Mouse (Mus musculus) kidney, adult 2 months (tissue): ENCODE data around the gene Plcb3. TPM values are rescaled to one million over a fixed set of nuclear protein-coding genes. Genes with fewer than 3 reads are reported as not detected.

Experiments used
- DNase-seq: peaks from one replicate; pipeline ENCODE4 v3.0.0; 2021
- H3K27ac ChIP-seq: fragments of 200-500 bp; 2 replicates; pipeline ENCODE4 v1.5.1; 2012; ENCODE audit warnings: low read depth, low read length, control low read depth, inconsistent platforms; ENCODE audit not compliant: insufficient read depth
- H3K27me3 ChIP-seq: fragments of 200-500 bp; replicated peaks from 2 replicates; pipeline ENCODE4 v1.6.1; 2012; ENCODE audit warnings: mild to moderate bottlenecking, moderate library complexity, low read length, inconsistent platforms; ENCODE audit not compliant: control insufficient read depth, insufficient read depth
- H3K36me3 ChIP-seq: fragments of 200-500 bp; 2 replicates; pipeline ENCODE4 v1.6.1; 2012; ENCODE audit warnings: mild to moderate bottlenecking, moderate library complexity, low read length, inconsistent platforms; ENCODE audit not compliant: control insufficient read depth, insufficient read depth
- H3K4me1 ChIP-seq: fragments of 200-500 bp; 2 replicates; pipeline ENCODE4 v1.6.1; 2011; ENCODE audit warnings: low read length; ENCODE audit not compliant: control insufficient read depth, insufficient read depth
- H3K4me3 ChIP-seq: fragments of 200-500 bp; 2 replicates; pipeline ENCODE4 v1.5.1; 2011; ENCODE audit warnings: mild to moderate bottlenecking, low read depth, low read length, control low read depth; ENCODE audit not compliant: insufficient read depth
- CTCF ChIP-seq: fragments of 200-500 bp; conservative IDR thresholded peaks from 2 replicates; pipeline ENCODE4 v1.5.1; 2011; ENCODE audit warnings: low read depth, mild to moderate bottlenecking, control low read depth, low read length, moderate library complexity, mixed read lengths; ENCODE audit not compliant: insufficient read depth, insufficient read length
- POLR2A ChIP-seq: fragments of 200-500 bp; IDR thresholded peaks from one replicate; pipeline ENCODE4 v1.6.1; 2011; ENCODE audit warnings: low read depth, low read length, control low read depth
- WGBS: fragments of 180-500 bp; shearing (Covaris S2); methylation state at CpG from one replicate; pipeline ENCODE4 v1.1.7; 2018; 5-methylcytosine and 5-hydroxymethylcytosine counted together
- polyA plus RNA-seq: library from polyadenylated mRNA; depleted of rRNA; stranded (reverse); fragments of >200 nt; gene quantifications from 2 replicates; pipeline ENCODE4 v1.2.3, GENCODE M21; 2012

The Plcb3 gene
- polyA plus RNA-seq, 1 experiment: 40.2 TPM

DNA sequence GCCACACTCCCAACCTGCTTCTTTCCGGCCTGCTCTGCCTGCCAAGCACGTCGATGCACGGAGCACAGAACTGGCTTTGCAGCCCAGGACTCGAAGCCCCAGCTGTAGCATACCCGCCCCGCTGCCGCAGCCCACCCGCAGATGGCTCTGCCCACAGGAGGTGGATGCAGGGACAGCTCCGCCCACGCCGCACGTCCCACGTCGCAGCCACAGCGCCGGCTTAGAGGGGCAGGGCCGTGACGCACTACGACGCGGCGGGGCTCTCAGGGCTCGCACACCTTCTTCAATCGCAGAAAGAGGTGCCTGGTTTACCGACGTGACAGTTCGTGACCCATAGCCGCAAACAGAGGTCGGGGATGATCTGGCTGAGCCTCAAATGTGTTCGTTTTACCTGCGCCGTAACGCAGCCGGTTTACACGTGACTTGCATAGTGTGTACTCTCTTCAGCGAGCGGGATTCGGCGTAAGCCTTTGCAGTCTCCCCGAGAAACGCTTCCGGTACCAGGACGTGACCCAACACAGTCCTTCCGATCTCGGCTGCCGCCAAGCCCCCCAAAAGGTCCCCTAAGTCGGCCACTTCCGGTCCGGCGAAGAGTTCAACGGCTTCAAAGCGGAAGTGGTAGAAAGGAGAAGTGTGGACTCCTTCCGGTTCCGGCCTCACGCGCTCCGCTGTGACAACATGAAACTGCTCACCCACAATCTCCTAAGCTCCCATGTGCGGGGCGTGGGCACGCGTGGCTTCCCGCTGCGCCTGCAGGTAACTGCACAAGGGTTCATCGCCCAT lies 66.6 kb downstream of the Plcb3 start, which contains the start of the genes Trmt112 and Prdx5:
Gene Trmt112, plus strand, starts transcription at position 192 of the 783 bp plus-strand sequence.
Gene Prdx5, minus strand, starts transcription at position 600 of the 783 bp plus-strand sequence.
- TF ChIP-seq POLR2A (peak; percentile 97), CTCF (no peak)
- peak; percentile 96 for DNase-seq
- WGBS: under 1% methylated on average over 65 of the region's 65 CpGs
- H3K4me1 ChIP-seq: peaks cover 22% of the 10 kb centered on the region; the same call in 1 of the 2 replicates
- H3K4me3 ChIP-seq: peak within 1 kb of the TSS; percentile 56
- H3K36me3 ChIP-seq: peaks cover 3% of the 10 kb centered on the region
- no peaks in the 10 kb centered on the region for H3K27me3 ChIP-seq
- peak within 1 kb of the TSS; percentile 76 for H3K27ac ChIP-seq

DNA sequence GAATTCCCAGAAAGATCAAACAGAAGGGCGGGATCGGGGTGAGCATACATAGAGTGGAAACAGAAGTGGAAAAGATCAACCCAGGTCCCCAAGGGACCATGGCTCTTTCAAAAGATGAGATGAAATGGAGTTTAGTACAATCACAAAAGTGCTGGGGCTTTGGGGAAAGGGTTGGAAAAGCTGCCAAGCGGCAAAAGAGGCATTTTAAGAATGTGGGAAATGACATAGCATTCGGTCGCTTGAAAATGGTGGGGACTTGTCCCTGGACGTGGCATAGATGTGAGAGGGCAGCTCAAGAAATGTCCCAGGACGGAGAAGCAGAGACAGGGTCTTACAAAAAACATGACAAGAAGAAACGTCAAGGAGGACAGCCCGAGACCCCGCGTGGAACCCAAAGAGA lies 67.2 kb downstream of the Plcb3 start:
- TF ChIP-seq CTCF (no peak), POLR2A (no peak)
- H3K36me3 ChIP-seq: peaks cover 3% of the 10 kb centered on the region
- no peak for DNase-seq

DNA sequence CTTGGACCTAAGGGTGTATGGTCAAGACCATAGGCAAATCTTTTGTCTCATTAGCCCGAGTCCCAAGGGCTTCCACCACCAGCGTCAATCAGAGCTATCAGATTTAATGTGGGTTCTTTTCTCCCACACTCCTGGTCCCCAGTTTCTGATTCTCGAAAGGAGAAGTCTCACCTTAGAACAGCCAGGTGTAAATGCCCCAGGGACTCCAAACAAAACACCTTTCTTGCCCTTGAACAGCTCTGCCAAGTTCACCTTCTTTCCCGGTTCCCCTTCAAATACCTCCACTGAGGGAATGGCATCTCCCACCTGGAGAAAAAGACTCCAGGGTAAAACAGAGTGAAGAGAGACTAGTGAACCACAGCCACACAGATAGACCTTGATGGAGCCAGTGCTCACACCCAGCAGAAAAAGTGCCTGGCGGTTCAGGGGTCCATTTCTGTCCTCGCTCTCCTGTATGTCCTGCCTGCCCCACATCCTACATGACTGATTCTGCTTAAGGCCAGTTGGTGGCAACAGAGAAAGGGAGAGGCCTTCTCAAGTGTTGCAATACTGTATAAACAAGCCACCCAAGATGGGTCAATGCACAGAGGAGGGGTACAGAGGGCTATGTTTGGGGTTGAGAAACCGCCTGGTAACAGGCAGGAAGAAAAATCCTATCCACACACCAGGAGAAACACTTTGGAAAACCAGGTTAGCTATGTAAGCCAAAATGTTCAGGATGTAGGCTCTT lies 68.3 kb downstream of the Plcb3 start:
- TF ChIP-seq CTCF (peak; percentile 28; the same call in 1 of the 2 replicates), POLR2A (no peak)

More for the DNA sequence above, 67.2 kb downstream of the Plcb3 start:
- H3K4me3 ChIP-seq: peak overlapping the region; percentile 56
- peak overlapping the region; percentile 72 for H3K27ac ChIP-seq
- no peaks in the 10 kb centered on the region for H3K27me3 ChIP-seq
- WGBS: under 1% methylated on average over 11 of the region's 11 CpGs
- H3K4me1 ChIP-seq: peaks cover 28% of the 10 kb centered on the region; the same call in 1 of the 2 replicates

DNA sequence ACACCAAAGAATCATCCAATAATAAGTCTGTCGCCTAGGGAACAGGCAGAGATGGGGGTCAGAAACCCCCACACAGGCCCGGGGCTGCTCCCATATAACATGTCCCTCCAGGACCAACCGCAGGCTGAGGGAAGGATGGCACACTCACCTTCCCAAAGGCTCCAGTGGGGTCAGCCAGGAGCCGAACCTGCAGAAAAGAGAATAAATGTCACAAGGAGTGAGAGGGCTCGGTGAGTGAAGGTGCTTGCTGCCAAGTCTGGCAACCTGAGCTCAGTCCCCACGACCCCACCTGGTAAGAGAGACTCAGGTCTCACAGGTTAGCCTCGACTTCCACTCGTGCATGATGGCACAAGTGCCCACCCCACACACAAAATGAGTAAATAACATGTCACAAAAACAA lies 69.2 kb downstream of the Plcb3 start:
- Histone ChIP-seq H3K27me3 (no peaks in the 10 kb centered on the region), H3K4me1 (peaks cover 34% of the 10 kb centered on the region; the same call in 1 of the 2 replicates), H3K27ac (peak overlapping the region; percentile 72), H3K4me3 (peak overlapping the region; percentile 56), H3K36me3 (peaks cover 2% of the 10 kb centered on the region)
- DNase-seq: no peak
- 48% methylated on average over 8 of the region's 8 CpGs for WGBS
- TF ChIP-seq POLR2A: no peak
- TF ChIP-seq CTCF: no peak

More for the DNA sequence above, 68.3 kb downstream of the Plcb3 start:
- peak; percentile 60 for DNase-seq
- WGBS: 27% methylated on average over 7 of the region's 7 CpGs
- no peaks in the 10 kb centered on the region for H3K27me3 ChIP-seq
- H3K36me3 ChIP-seq: peaks cover 3% of the 10 kb centered on the region
- peaks cover 31% of the 10 kb centered on the region; the same call in 1 of the 2 replicates for H3K4me1 ChIP-seq
- H3K4me3 ChIP-seq: peak overlapping the region; percentile 56
- H3K27ac ChIP-seq: peak overlapping the region; percentile 72

DNA sequence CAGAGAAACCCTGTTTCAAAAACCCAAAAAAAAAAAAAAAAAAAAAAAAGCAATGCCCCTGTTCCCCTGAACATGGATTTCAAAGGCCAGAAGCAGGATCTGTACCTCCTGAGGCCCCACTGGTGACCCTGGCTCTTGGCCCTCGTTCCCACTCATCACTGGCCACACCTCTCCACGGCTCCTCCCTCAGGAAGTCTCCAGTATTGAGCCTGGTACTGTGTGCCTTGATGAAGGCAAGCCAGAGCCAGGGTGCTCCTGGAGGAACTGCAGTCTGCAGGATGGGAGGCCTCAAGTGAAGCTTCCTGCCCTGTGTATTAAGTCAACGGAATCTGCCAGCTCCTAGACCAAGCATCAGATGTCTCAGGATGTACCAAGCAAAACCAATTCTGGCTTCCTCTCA lies 70.1 kb downstream of the Plcb3 start:
- WGBS: 33% methylated on average over 3 of the region's 3 CpGs
- Histone ChIP-seq H3K27ac (peak overlapping the region; percentile 42), H3K4me1 (peaks cover 37% of the 10 kb centered on the region; the same call in 1 of the 2 replicates), H3K4me3 (peak overlapping the region; percentile 56; the same call in 1 of the 2 replicates), H3K27me3 (no peaks in the 10 kb centered on the region), H3K36me3 (peaks cover under 1% of the 10 kb centered on the region)
- TF ChIP-seq POLR2A: peak; percentile 73
- no peak for TF ChIP-seq CTCF
- DNase-seq: peak; percentile 85

DNA sequence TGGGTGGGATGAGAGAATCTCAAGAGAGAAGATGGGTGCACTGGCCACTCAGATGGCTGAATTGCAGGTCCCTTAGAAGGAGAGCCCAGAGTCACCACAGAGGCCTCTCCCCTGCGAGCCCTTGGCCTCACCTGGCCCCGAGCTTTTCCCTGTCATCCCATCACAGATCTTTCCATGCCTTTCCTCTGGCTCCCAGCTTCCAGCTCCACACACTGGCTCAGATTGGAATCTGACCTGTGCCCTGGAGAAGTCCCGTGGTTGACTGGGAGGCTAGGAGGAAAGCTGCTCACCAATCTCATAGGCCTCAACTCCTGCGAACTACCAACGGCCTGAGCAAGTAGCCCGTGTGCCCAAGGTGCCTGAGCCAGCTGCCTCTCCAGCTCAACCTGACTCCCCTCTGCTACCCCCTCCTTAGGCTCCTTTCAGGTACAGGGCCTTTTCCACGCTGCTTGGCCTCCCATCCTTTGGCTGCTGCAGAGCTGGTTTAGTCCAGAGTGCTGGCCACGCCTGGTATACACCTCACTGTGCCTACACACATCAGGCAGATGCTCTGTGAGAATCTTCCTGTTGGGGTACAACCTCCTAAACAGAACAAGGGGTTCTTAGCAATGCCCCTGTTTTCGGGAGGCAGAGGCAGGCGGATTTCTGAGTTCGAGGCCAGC lies 70.6 kb downstream of the Plcb3 start:
- TF ChIP-seq POLR2A (no peak), CTCF (no peak)
- H3K27ac ChIP-seq: peak overlapping the region; percentile 83
- no peak overlapping the region for H3K4me3 ChIP-seq
- peak; percentile 63 for DNase-seq
- peaks cover 37% of the 10 kb centered on the region; the same call in 1 of the 2 replicates for H3K4me1 ChIP-seq
- H3K36me3 ChIP-seq: no peaks in the 10 kb centered on the region; the same call in 1 of the 2 replicates
- no peaks in the 10 kb centered on the region for H3K27me3 ChIP-seq
- WGBS: 70% methylated on average over 11 of the region's 11 CpGs
